ENCODE assay signal across 10 mouse cellular contexts in genomic region chr3:141936594-141937272, GRCm38 (mm10).
DNase-seq lines count a peak whose midpoint lies in the region.
"Had no signal": no experiment of that assay in that cellular context is flagged by ENCODE, and none has a peak within 500 bp of the region (broad histone marks: within the 10 kb centered on the region; RNA-seq: fewer than 3 reads in every experiment).

No protein-coding gene starts in this region.

- no peaks in the 10 kb centered on the region for H3K36me3 ChIP-seq in heart, embryonic 10.5 days
- H3K36me3 ChIP-seq in hindbrain, embryonic 10.5 days = no peaks in the 10 kb centered on the region
- H3K36me3 ChIP-seq: heart, embryonic 15.5 days had no signal

- no peak overlapping the region for H3K4me3 ChIP-seq in heart, embryonic 10.5 days
- peak overlapping the region; percentile 18; the same call in 1 of the 2 replicates for H3K4me3 ChIP-seq in hindbrain, embryonic 10.5 days
- H3K4me3 ChIP-seq: heart, embryonic 15.5 days had no signal

- H3K27me3 ChIP-seq in heart, embryonic 10.5 days (ENCODE audit: insufficient read depth, poor library complexity, severe bottlenecking) = no peaks in the 10 kb centered on the region
- no peaks in the 10 kb centered on the region for H3K27me3 ChIP-seq in hindbrain, embryonic 10.5 days (ENCODE audit: insufficient read depth, poor library complexity, severe bottlenecking)
- H3K27me3 ChIP-seq: heart, embryonic 15.5 days had no signal

- 55% methylated on average over 16 of the region's 16 CpGs for WGBS in heart, embryonic 10.5 days
- 14% methylated on average over 16 of the region's 16 CpGs for WGBS in hindbrain, embryonic 10.5 days

- peaks cover 10% of the 10 kb centered on the region; the same call in 1 of the 2 replicates for H3K4me1 ChIP-seq in heart, embryonic 10.5 days
- H3K4me1 ChIP-seq in hindbrain, embryonic 10.5 days (replicated peaks) = peaks cover 77% of the 10 kb centered on the region

- 0 out of 2 replicates have a peak overlapping the region, but pooled peaks have one; percentile 19 for H3K27ac ChIP-seq in heart, embryonic 10.5 days
- peak overlapping the region; percentile 86 for H3K27ac ChIP-seq in hindbrain, embryonic 10.5 days
- H3K27ac ChIP-seq: heart, embryonic 15.5 days had no signal

- H3K9me3 ChIP-seq in heart, embryonic 10.5 days = no peaks in the 10 kb centered on the region
- H3K9me3 ChIP-seq in hindbrain, embryonic 10.5 days = no peaks in the 10 kb centered on the region
- H3K9me3 ChIP-seq: heart, embryonic 15.5 days had no signal

- intact Hi-C loops in gastrocnemius, postnatal 36 days (cut with DNase I) = no loop called here

- DNase-seq in heart, embryonic 10.5 days (ENCODE audit: low spot score) = no peak
- no peak for DNase-seq in heart, adult 18-20 months
- DNase-seq in cerebellum, postnatal 10 days = peak; percentile 22 to 41
- peak; percentile 79 for DNase-seq in hindbrain, embryonic 10.5 days (ENCODE audit: low spot score)
- DNase-seq in neural tube, embryonic 10.5 days (ENCODE audit: extremely low spot score, low spot score) = peak; percentile 57
- no peak for DNase-seq in B cell, adult 2 months
- DNase-seq in gastrocnemius, adult 18-20 months (ENCODE audit: low spot score) = no peak
- no peak for DNase-seq in gastrocnemius, postnatal 36 days
- DNase-seq: right cerebral cortex, postnatal 14 days had no signal

Comparison
In these comparisons a context has a peak if more than half of its experiments do, and no peak if none do; other contexts are left out.
1. DNase-seq: peak in cerebellum, postnatal 10 days (2 of 2), hindbrain, embryonic 10.5 days (single experiment) and neural tube, embryonic 10.5 days (single experiment); none in heart, embryonic 10.5 days (single experiment), heart, adult 18-20 months (0 of 2), B cell, adult 2 months (0 of 2), gastrocnemius, adult 18-20 months (single experiment) and gastrocnemius, postnatal 36 days (0 of 2).